Mouse (Mus musculus) kidney, postnatal 25 days (tissue): ENCODE measurements at regions not wholly inside any gene's neighbourhood (a gene's known extent, or its start where the extent isn't known, plus 50 kb on each side); places are given as distances from the start of the nearest gene placed in this dataset.
A peak's percentile ranks its signal among the peaks of the same experiment; 100 is the strongest.

ENCODE experiments used
- DNase-seq, 2 experiments: peaks; one replicate each; pipeline ENCODE4 v3.0.0; 2021; ENCODE audit warnings: mixed read lengths in 2 of 2

DNA sequence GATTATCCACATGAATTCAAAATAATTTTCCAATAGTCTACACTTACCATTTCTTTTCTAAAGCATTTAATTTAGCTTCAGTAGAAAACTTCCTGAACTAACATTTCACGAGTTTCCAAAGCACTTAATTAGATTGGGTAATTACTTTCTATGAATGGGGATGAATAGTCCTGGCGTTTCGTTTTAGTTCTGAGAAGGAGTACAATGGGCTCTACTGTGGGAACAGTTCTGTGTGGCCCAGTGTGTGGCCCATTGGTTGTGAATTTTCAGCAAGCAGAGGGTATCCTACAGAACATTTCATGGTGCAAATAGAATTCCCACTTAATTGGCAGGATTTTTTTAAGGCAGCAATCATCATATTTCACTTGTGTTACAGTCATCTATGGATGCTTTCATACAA lies 95.5 kb downstream of the 1700017N19Rik start:
- no peak for DNase-seq

GRCm38 (mm10) chr10:100695944-100696343 lies 105.7 kb downstream of the 1700017N19Rik start:
- no peak for DNase-seq

GRCm38 (mm10) chr10:100699206-100699605 lies 108.9 kb downstream of the 1700017N19Rik start:
- DNase-seq, result no peak

DNA sequence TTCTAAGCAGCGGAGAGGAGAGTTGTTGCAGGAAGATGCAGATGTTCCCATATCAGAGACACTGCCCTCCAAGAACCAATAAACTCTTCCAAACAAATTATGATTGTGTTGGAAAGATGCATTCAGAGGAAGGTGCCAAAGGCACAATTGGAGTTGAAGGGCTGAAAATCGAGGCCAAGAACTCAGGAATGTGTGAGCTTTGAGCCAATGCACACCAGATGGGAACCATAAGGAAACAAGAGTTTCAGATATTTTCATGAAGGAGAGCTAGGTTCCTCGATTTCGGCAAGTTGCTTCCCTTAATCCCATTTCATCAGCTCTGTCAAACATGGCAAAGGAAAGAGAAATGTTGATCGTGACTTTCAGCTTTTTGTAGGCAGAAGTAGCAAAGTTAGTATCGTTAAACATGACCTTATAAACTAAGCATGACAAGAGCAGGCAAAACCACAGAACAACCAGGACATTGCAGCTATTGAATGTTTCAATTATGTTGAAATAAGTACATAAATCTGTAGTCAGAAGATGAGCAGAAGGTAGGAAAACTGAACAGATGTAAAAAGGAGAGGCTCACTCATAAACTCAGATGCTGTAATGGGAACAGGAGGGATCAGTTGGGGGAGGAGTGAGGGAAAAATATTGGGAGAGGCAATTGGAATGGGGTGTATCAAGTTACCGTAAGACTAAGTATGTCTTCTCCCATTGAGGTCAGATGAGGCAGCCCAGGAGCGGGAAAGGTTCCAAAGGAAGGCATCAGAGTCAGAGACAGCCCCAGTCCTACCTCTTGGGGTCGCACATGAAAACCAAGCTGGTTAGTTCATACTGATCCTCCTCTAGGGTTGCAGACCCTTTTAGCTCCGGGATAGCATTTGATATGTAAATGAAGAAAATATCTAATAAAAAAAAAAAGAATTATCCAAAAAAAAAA lies 110.3 kb downstream of the 1700017N19Rik start:
- no peak for DNase-seq

- no peak for DNase-seq
Observed at GRCm38 (mm10) chr10:100701938-100702337, 111.7 kb downstream of the 1700017N19Rik start.

GRCm38 (mm10) chr10:100716084-100716667 lies 125.9 kb downstream of the 1700017N19Rik start:
- DNase-seq, result no peak

GRCm38 (mm10) chr10:100718574-100718973 lies 128.3 kb downstream of the 1700017N19Rik start:
- DNase-seq, result no peak

GRCm38 (mm10) chr10:100741269-100741668 lies 151.0 kb downstream of the 1700017N19Rik start:
- DNase-seq, result no peak

DNA sequence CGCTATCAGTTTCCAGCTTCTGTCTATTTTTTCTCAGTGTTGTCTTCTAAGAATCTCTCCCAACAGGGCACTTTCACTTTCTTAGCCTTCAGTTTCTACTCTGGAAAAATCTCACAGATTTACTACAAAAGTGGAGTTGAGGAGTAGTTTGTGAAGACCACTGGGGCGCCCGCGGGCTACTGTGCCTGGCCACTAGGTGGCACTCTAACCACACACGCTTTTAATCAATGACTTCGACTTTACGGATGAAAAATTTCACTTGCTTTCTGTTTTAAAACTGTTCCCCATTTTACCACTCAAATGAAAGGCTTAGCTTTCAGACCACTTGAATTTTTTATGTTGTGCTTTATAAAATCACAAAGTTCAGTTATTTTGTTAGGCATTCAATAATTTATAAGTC lies 151.8 kb downstream of the 1700017N19Rik start:
- peak; percentile 35 to 66 for DNase-seq

GRCm38 (mm10) chr10:100746151-100746550 lies 155.9 kb downstream of the 1700017N19Rik start:
- no peak for DNase-seq

GRCm38 (mm10) chr10:100754957-100755356 lies 164.7 kb downstream of the 1700017N19Rik start:
- DNase-seq, result no peak

DNA sequence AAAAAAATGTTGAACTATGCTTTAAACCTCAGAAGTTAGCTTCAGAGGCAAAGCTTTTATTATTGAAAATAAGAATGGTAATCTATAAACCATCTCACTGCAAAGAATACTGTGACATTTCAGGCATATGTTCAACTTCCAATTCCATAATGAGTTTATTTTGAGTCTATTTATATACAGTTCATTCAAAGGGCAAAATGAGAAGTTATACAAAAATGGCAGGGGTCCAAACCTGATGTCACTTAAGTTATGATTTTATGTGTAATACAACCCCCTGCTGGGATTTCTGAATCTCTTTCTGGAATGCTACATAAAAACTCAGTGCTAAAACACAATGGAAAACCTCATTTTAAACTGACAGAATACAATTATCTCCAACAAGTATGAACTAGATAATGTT lies 184.0 kb downstream of the 1700017N19Rik start:
- no peak for DNase-seq

- DNase-seq, result no peak
Observed at GRCm38 (mm10) chr10:100792166-100792565, 201.9 kb downstream of the 1700017N19Rik start.

DNA sequence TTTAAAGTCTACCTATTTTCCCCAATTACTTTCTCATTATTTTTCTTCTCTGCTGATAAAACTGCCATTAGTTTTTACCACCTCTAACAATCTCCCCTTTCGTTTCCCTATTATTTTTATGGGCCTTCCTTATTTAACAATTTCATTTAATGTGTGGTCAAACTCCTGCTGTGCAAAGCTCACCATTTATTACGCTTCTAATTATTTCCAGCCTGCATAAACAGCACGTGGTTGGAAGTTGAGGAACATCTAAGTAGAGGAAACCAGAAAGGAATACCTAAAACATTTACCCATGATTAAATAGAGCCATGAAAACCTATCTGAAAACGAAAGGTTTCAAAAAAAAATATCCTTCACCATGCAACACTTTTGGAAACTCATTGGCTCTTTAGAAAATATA lies 202.3 kb downstream of the 1700017N19Rik start:
- DNase-seq, result no peak

GRCm38 (mm10) chr10:100795215-100795972 lies 205.1 kb downstream of the 1700017N19Rik start:
- no peak for DNase-seq

DNA sequence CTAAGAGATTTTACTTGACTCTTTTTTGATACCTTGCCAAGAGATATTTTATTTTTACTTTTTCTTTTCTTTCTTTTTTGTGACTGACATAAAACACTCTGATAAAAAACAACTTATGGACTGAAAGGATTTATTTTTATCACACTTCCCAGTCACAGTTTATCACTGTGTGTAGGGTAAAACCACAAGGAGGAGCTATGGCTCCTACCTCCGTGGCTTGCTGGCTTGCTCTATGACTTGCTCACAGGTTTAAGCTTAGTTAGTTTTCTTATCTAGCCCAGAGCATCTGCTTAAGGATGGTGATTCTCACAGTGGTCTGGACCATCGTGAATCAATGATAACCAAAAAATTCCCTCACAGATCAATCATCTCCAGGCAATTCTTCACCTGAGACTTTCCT lies 221.4 kb downstream of the 1700017N19Rik start:
- DNase-seq, result no peak

GRCm38 (mm10) chr10:100834794-100835193 lies 244.5 kb downstream of the 1700017N19Rik start:
- no peak for DNase-seq

DNA sequence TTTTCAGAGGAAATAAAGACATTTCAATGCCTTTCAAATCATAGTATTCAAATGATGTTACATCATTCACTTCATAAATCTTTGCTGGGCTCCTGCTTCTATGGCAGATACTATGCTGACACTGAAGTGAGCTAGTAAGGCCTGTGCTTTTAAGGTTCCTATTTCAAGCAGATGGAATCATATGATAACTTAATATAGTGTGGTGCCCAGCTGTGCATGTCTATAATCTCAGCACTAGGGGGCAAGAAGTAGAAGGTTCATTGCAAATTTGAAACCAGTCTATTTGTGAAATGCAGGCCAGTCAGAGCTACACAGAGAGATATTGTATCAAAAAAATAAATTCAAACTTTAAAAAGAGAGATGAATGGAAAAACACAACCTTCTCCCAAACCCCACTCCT lies 262.9 kb downstream of the 1700017N19Rik start:
- no peak for DNase-seq

DNA sequence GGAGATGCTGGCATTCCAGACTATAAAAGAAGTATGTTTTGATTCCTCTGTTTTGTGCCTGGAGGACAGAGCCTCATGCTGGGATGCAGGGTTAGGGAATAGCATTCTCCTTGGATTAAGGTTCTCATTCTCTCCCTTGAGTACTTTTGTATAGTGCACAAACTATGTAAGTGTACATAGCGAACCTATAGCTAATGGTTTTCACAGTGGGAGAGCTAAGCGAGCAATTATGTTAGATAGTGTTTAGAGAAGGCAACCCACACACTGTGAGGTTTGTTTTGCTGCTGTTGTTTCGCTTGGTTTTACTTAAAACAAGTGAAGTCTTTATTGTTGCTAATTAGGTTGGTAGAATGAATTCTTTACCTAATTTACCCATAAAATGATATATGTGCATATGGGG lies 266.2 kb downstream of the 1700017N19Rik start:
- no peak for DNase-seq

GRCm38 (mm10) chr10:100865501-100866181 lies 275.4 kb downstream of the 1700017N19Rik start:
- no peak for DNase-seq

- no peak for DNase-seq
Observed at GRCm38 (mm10) chr10:100868360-100868916, 278.2 kb downstream of the 1700017N19Rik start.

- DNase-seq, result no peak
Observed at GRCm38 (mm10) chr10:100882584-100882983, 292.3 kb downstream of the 1700017N19Rik start.
